Mouse (Mus musculus): ENCODE results near the gene Nprl2. TPM values are rescaled to one million over a fixed set of nuclear protein-coding genes. Genes with fewer than 3 reads are reported as not detected.

Nprl2 gene
- total and polyA plus RNA-seq, 3 experiments, result 12.6 to 31.4 (median 16.3) TPM

- dilution Hi-C loops (cut with MboI; ENCODE audit: extremely low pct_ligation_motif_present, extremely low pct_unique_long_range_greater_than_20kb, low sequenced_read_pairs) (no loop called here), in situ Hi-C loops (cut with MboI; ENCODE audit: low pct_ligation_motif_present, low pct_unique_long_range_greater_than_20kb, low sequenced_read_pairs) (no loop called here)
- no peaks in the 10 kb centered on the region for H3K9me3 ChIP-seq (replicated peaks; ENCODE audit: low read length)
- peak overlapping the region; percentile 82 for H3K27ac ChIP-seq (ENCODE audit: insufficient read depth, low read depth)
- peak overlapping the region; percentile 69 to 91 (median 83) for H3K4me3 ChIP-seq (replicated peaks in 1 of 3; ENCODE audit: low read depth in 2 of 3, low read length in 2 of 3, poor library complexity in 1 of 3)
- H3K4me1 ChIP-seq (ENCODE audit: control insufficient read depth in 1 of 2, insufficient read depth in 2 of 2), result peaks cover 10 to 30% of the 10 kb centered on the region in 2 experiments
- H3K4me2 ChIP-seq (ENCODE audit: insufficient read depth, low read depth, poor library complexity, severe bottlenecking), result peak overlapping the region; percentile 77; the same call in 1 of the 2 replicates
- peak; percentile 97 for DNase-seq (ENCODE audit: extremely low read depth)
- H3K79me2 ChIP-seq (replicated peaks; ENCODE audit: control insufficient read depth, extremely low read depth, insufficient read depth, poor library complexity, severe bottlenecking), result peaks cover 29% of the 10 kb centered on the region
- peaks cover 26 to 46% of the 10 kb centered on the region in 2 experiments for H3K36me3 ChIP-seq (replicated peaks in 1 of 2; ENCODE audit: control insufficient read depth in 1 of 2, insufficient read depth in 1 of 2, low read length in 1 of 2)
- TF ChIP-seq TCF12 (IDR thresholded peaks at IDR 0.05; ENCODE audit: low read depth, low read length), result peak; percentile 77
- TF ChIP-seq MAZ (IDR thresholded peaks at IDR 0.05; ENCODE audit: low read depth, low read length), result peak; percentile 80; the same call in 1 of the 2 replicates
- peak; percentile 91 for TF ChIP-seq MAX (IDR thresholded peaks at IDR 0.05; ENCODE audit: low read length)
- TF ChIP-seq ZKSCAN1 (IDR thresholded peaks at IDR 0.05; ENCODE audit: borderline replicate concordance, low read depth, low read length), result no peak
- TF ChIP-seq POLR2A (IDR thresholded peaks at IDR 0.05; ENCODE audit: low read depth, low read length), result peak; percentile 93
- TF ChIP-seq JUN (IDR thresholded peaks at IDR 0.05; ENCODE audit: insufficient read depth, low read depth, low read length), result peak; percentile 80
- no peak for TF ChIP-seq MAFK (IDR thresholded peaks at IDR 0.05; ENCODE audit: insufficient replicate concordance, low read length)
- TF ChIP-seq PAX5 (IDR thresholded peaks at IDR 0.05; ENCODE audit: low read length), result no peak
- no peak; the same call in 1 of the 2 replicates for TF ChIP-seq IRF4 (IDR thresholded peaks at IDR 0.05; ENCODE audit: low read depth, low read length)
- no peak for TF ChIP-seq GABPA (IDR thresholded peaks at IDR 0.05; ENCODE audit: insufficient replicate concordance, low read depth, low read length)
- TF ChIP-seq EP300 (IDR thresholded peaks at IDR 0.05; ENCODE audit: low read length), result no peak
- peak; percentile 74 for TF ChIP-seq ZMIZ1 (IDR thresholded peaks at IDR 0.05; ENCODE audit: low read depth, low read length)
- no peak for TF ChIP-seq CHD2 (IDR thresholded peaks at IDR 0.05; ENCODE audit: low read length)
- TF ChIP-seq ZNF384 (IDR thresholded peaks at IDR 0.05; ENCODE audit: low read depth, low read length), result no peak
- peak; percentile 71 for TF ChIP-seq MYC (IDR thresholded peaks at IDR 0.05; ENCODE audit: low read depth, low read length)
- peak; percentile 90 for TF ChIP-seq ELF1 (IDR thresholded peaks at IDR 0.05; ENCODE audit: low read depth, low read length)
- TF ChIP-seq ETS1 (conservative IDR thresholded peaks at IDR 0.05; ENCODE audit: low read depth, low read length), result peak; percentile 49; the same call in 1 of the 2 replicates
- TF ChIP-seq JUND (conservative IDR thresholded peaks at IDR 0.05; ENCODE audit: low read depth, low read length), result no peak
- 0 out of 2 replicates have a peak, but pooled peaks have one; percentile 48 for TF ChIP-seq E2F4 (IDR thresholded peaks at IDR 0.05; ENCODE audit: insufficient replicate concordance, low read depth, low read length)
- TF ChIP-seq MXI1 (IDR thresholded peaks at IDR 0.05; ENCODE audit: low read depth, low read length), result peak; percentile 92
- TF ChIP-seq POLR2AphosphoS2 (IDR thresholded peaks at IDR 0.05; ENCODE audit: low read depth, low read length), result peak; percentile 85
- TF ChIP-seq SMC3 (IDR thresholded peaks at IDR 0.05; ENCODE audit: low read depth, low read length), result no peak
- 0 out of 2 replicates have a peak, but pooled peaks have one; percentile 12 for TF ChIP-seq KAT2A (IDR thresholded peaks at IDR 0.05; ENCODE audit: insufficient replicate concordance, low read length)
- TF ChIP-seq NRF1 (IDR thresholded peaks at IDR 0.05; ENCODE audit: low read depth, low read length), result peak; percentile 88
- peak; percentile 42 for TF ChIP-seq HCFC1 (IDR thresholded peaks at IDR 0.05; ENCODE audit: low read depth, low read length)
- no peak for TF ChIP-seq ZC3H11A (IDR thresholded peaks at IDR 0.05; ENCODE audit: low read depth, low read length)
- no peak for TF ChIP-seq UBTF (IDR thresholded peaks at IDR 0.05; ENCODE audit: low read depth, low read length)
- TF ChIP-seq SIN3A (IDR thresholded peaks at IDR 0.05; ENCODE audit: low read length), result peak; percentile 77
- TF ChIP-seq USF1 (IDR thresholded peaks at IDR 0.05; ENCODE audit: low read depth, low read length), result no peak
- no peak for TF ChIP-seq USF2 (conservative IDR thresholded peaks at IDR 0.05; ENCODE audit: low read depth, low read length)
- TF ChIP-seq TBP (conservative IDR thresholded peaks at IDR 0.05; ENCODE audit: low read depth, low read length), result no peak
- TF ChIP-seq RCOR1 (conservative IDR thresholded peaks at IDR 0.05; ENCODE audit: low read depth, low read length), result no peak
- no peak for TF ChIP-seq RAD21 (IDR thresholded peaks at IDR 0.05; ENCODE audit: low read depth, low read length)
- TF ChIP-seq CHD1 (IDR thresholded peaks at IDR 0.05; ENCODE audit: low read depth, low read length), result no peak
- peak; percentile 6; the same call in 1 of the 2 replicates for TF ChIP-seq MEF2A (IDR thresholded peaks at IDR 0.05; ENCODE audit: borderline replicate concordance, low read depth, low read length)
- no peak for TF ChIP-seq CTCF (conservative IDR thresholded peaks at IDR 0.05 in 1 of 2, IDR thresholded peaks at IDR 0.05 in 1 of 2; ENCODE audit: low read depth in 2 of 2, low read length in 2 of 2)
- TF ChIP-seq BHLHE40 (IDR thresholded peaks at IDR 0.05; ENCODE audit: low read depth, low read length), result peak; percentile 83
- peak; percentile 77 for TF ChIP-seq NELFE (IDR thresholded peaks at IDR 0.05; ENCODE audit: low read depth, low read length)
- peak overlapping the region; percentile 77 for H3K9ac ChIP-seq (ENCODE audit: insufficient read depth, low read depth)
- H3K27me3 ChIP-seq (replicated peaks), result no peaks in the 10 kb centered on the region
These were observed 12.3 kb downstream of the Nprl2 start for GRCm38 (mm10) chr9:107554319-107554825.
